Mouse (Mus musculus) bone marrow macrophage, adult 2 months (primary cell): ENCODE data around the gene Akt1s1.

Source experiments
- CTCF ChIP-seq: IDR thresholded peaks from 2 replicates; pipeline ENCODE4 v1.5.1; 2012; ENCODE audit warnings: low read depth, mild to moderate bottlenecking, low read length, moderate library complexity
- POLR2A ChIP-seq: IDR thresholded peaks from 2 replicates; pipeline ENCODE4 v1.6.1; 2012; ENCODE audit warnings: mild to moderate bottlenecking, low read depth, low read length, borderline replicate concordance

DNA sequence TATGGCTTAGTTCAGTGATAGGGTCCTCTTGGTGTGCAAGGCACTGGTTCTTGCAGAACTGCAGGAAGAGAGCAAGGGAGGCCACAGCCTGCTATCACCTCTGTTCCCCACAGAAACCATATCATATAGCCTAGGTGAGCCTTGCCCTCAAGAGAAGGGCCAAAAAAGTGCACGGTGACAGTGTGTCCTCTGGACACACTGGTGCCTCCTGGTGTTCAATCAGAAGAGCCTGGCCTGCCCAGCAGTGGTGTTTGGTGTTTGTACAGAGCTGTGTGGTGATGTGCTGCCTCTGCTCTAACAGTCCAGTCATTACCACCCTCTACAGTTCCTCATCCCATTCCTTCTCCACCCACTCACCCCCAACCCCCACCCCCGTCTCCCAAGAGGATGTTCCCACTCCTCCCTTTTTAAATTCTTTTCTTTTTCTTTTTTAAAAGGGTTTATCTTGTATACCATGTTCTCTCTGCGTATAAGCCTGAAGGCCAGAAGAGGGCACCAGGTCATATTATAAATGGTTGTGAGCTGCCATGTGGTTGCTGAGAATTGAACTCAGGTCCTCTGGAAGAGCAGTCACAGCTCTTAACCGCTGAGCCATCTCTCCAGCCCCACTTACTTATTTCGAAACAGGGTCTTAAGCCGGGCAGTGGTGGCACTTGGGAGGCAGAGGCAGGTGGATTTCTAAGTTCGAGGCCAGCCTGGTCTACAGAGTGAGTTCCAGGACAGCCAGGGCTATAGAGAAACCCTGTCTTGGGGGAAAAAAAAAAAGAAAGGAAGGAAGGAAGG is 26.9 kb upstream of the Akt1s1 start:
- TF ChIP-seq CTCF (no peak; the same call in 1 of the 2 replicates), POLR2A (no peak)
